ENCODE assay signal across 21 mouse cellular contexts in genomic region chr17:70663992-70664391, GRCm38 (mm10).
"Had no signal": no experiment of that assay in that cellular context is flagged by ENCODE, and none has a peak within 500 bp of the region (broad histone marks: within the 10 kb centered on the region; RNA-seq: fewer than 3 reads in every experiment).

No protein-coding gene starts in this region.

- H3K9me3 ChIP-seq: limb, embryonic 12.5 days; limb, embryonic 15.5 days; neural tube, embryonic 12.5 days; neural tube, embryonic 15.5 days had no signal

- DNase-seq: kidney, adult 2 months; kidney, postnatal 25 days; layer of hippocampus, postnatal 36 days; left cerebral cortex, postnatal 4 days; liver, postnatal 0 days; right cerebral cortex, adult 18-20 months; right cerebral cortex, postnatal 14 days; right cerebral cortex, postnatal 4 days; thymus, adult 2 months; thymus, postnatal 14 days; thymus, postnatal 4 days had no signal

- H3K9ac ChIP-seq: limb, embryonic 12.5 days; limb, embryonic 15.5 days; liver, embryonic 14.5 days; liver, postnatal 0 days; neural tube, embryonic 12.5 days; neural tube, embryonic 15.5 days had no signal

- H3K4me1 ChIP-seq: limb, embryonic 15.5 days; megakaryocyte, embryonic 14.5 days; neural tube, embryonic 12.5 days; neural tube, embryonic 15.5 days had no signal

- H3K4me2 ChIP-seq: limb, embryonic 12.5 days; limb, embryonic 15.5 days; liver, embryonic 11.5 days; midbrain, embryonic 11.5 days; neural tube, embryonic 12.5 days; neural tube, embryonic 15.5 days had no signal

- H3K36me3 ChIP-seq: limb, embryonic 12.5 days; limb, embryonic 15.5 days; neural tube, embryonic 12.5 days; neural tube, embryonic 15.5 days had no signal

- H3K27ac ChIP-seq: kidney, postnatal 0 days; limb, embryonic 12.5 days; limb, embryonic 15.5 days; liver, embryonic 14.5 days; neural tube, embryonic 12.5 days; neural tube, embryonic 15.5 days had no signal

- H3K27me3 ChIP-seq: limb, embryonic 12.5 days; limb, embryonic 15.5 days; megakaryocyte, embryonic 14.5 days; neural tube, embryonic 12.5 days; neural tube, embryonic 15.5 days had no signal

- H3K4me3 ChIP-seq: limb, embryonic 12.5 days; limb, embryonic 15.5 days; megakaryocyte, embryonic 14.5 days; neural tube, embryonic 12.5 days; neural tube, embryonic 15.5 days had no signal

- ATAC-seq: intestine, postnatal 0 days; liver, postnatal 0 days had no signal
